Mouse (Mus musculus) kidney, postnatal 0 days (tissue): ENCODE results near the gene Vill. TPM values are rescaled to one million over a fixed set of nuclear protein-coding genes. Genes with fewer than 3 reads are reported as not detected.

ENCODE experiments used
- ATAC-seq: fragments of 200-750 bp; cut with Nextera tagmentation; replicated peaks from 2 replicates; pipeline ENCODE4 v1.8.0; 2017; ENCODE audit warnings: low read depth, moderate number of reproducible peaks, moderate TSS enrichment, moderate library complexity; ENCODE audit not compliant: low FRiP score
- DNase-seq: peaks from one replicate; pipeline ENCODE4 v3.0.0-alpha.2; 2016; ENCODE audit warnings: low spot score
- H3K27ac ChIP-seq: fragments of 300-500 bp; sonication (generic); 2 replicates; pipeline ENCODE4 v1.5.1; 2014; ENCODE audit warnings: mild to moderate bottlenecking
- H3K27me3 ChIP-seq: fragments of 300-500 bp; sonication (generic); 2 replicates; pipeline ENCODE4 v1.6.1; 2014; ENCODE audit warnings: low read length, mixed read lengths; ENCODE audit not compliant: insufficient read depth
- H3K36me3 ChIP-seq: fragments of 300-500 bp; sonication (generic); 2 replicates; pipeline ENCODE4 v1.6.1; 2014; ENCODE audit warnings: low read length, mixed read lengths; ENCODE audit not compliant: insufficient read depth
- H3K4me1 ChIP-seq: fragments of 300-500 bp; sonication (generic); replicated peaks from 2 replicates; pipeline ENCODE4 v1.6.1; 2014; ENCODE audit warnings: antibody characterized with exemption, low read length, mixed read lengths; ENCODE audit not compliant: insufficient read depth
- H3K4me2 ChIP-seq: fragments of 300-500 bp; sonication (generic); 2 replicates; pipeline ENCODE4 v1.6.1; 2014; ENCODE audit warnings: mild to moderate bottlenecking, low read length, moderate library complexity, mixed read lengths
- H3K4me3 ChIP-seq: fragments of 300-500 bp; sonication (generic); replicated peaks from 2 replicates; pipeline ENCODE4 v1.5.1; 2014; ENCODE audit warnings: low read depth, low read length
- H3K9ac ChIP-seq: fragments of 300-500 bp; sonication (generic); 2 replicates; pipeline ENCODE4 v1.6.1; 2014; ENCODE audit warnings: low read depth, low read length
- H3K9me3 ChIP-seq: fragments of 300-500 bp; sonication (generic); replicated peaks from 2 replicates; pipeline ENCODE4 v1.6.1; 2016; ENCODE audit warnings: low read length, inconsistent platforms, mixed read lengths
- CTCF ChIP-seq: IDR thresholded peaks from 2 replicates; pipeline ENCODE4 v1.5.1; 2016; ENCODE audit warnings: antibody characterized with exemption, low read depth, mild to moderate bottlenecking, moderate library complexity
- WGBS: fragments of 180-500 bp; shearing (Covaris S2); extraction: QIAGEN DNeasy Blood & Tissue Kit; methylation state at CpG from one replicate; pipeline ENCODE4 v1.1.7; 2014; 5-methylcytosine and 5-hydroxymethylcytosine counted together
- polyA plus RNA-seq: library from polyadenylated mRNA; unstranded; fragments of >200 nt; fragmentation: Nextera tagmentation; extraction: Ambion mirVana; gene quantifications from 2 replicates; pipeline ENCODE4 v1.2.1, GENCODE M21; 2015

Gene Vill
- polyA plus RNA-seq, 1 experiment from 2014 or later: 38.8 TPM

- H3K9me3 ChIP-seq: no peaks in the 10 kb centered on the region
- H3K4me3 ChIP-seq: peak overlapping the region; percentile 47
- TF ChIP-seq CTCF: no peak
- H3K27me3 ChIP-seq: no peaks in the 10 kb centered on the region
- peak overlapping the region; percentile 75 for H3K9ac ChIP-seq
- H3K27ac ChIP-seq: peak overlapping the region; percentile 39
- peaks cover 9% of the 10 kb centered on the region for H3K4me1 ChIP-seq
- H3K4me2 ChIP-seq: peak overlapping the region; percentile 92
- H3K36me3 ChIP-seq: no peaks in the 10 kb centered on the region
- 2% methylated on average over 44 of the region's 45 CpGs for WGBS
- ATAC-seq (no peak), DNase-seq (peak; percentile 45)
Measured at GRCm38 (mm10) chr9:119092473-119093418, 40.2 kb downstream of the Vill start.

- peak within 1 kb of the TSS; percentile 47 for H3K4me3 ChIP-seq
- WGBS: 11% methylated on average over 45 of the region's 45 CpGs
- peak within 1 kb of the TSS; percentile 39 for H3K27ac ChIP-seq
- peak; percentile 82 for ATAC-seq
- no peaks in the 10 kb centered on the region for H3K36me3 ChIP-seq
- no peaks in the 10 kb centered on the region for H3K9me3 ChIP-seq
- peak; percentile 19; the same call in 1 of the 2 replicates for TF ChIP-seq CTCF
- H3K4me1 ChIP-seq: peaks cover 7% of the 10 kb centered on the region
- H3K27me3 ChIP-seq: no peaks in the 10 kb centered on the region
- peak within 1 kb of the TSS; percentile 92 for H3K4me2 ChIP-seq
- peak; percentile 91 for DNase-seq
- peak within 1 kb of the TSS; percentile 75 for H3K9ac ChIP-seq
Measured at GRCm38 (mm10) chr9:119093419-119094295, 41.1 kb downstream of the Vill start, which contains the start of gene Plcd1. Gene Plcd1, minus strand, starts transcription at chr9:119093502.

- Histone ChIP-seq H3K4me3 (no peak overlapping the region), H3K4me2 (no peak overlapping the region), H3K27ac (no peak overlapping the region), H3K9me3 (no peaks in the 10 kb centered on the region), H3K4me1 (peaks cover 7% of the 10 kb centered on the region), H3K9ac (no peak overlapping the region), H3K36me3 (no peaks in the 10 kb centered on the region), H3K27me3 (no peaks in the 10 kb centered on the region)
- no peak for TF ChIP-seq CTCF
- DNase-seq (no peak), ATAC-seq (no peak)
- WGBS: 78% methylated on average over 13 of the region's 13 CpGs
Measured at GRCm38 (mm10) chr9:119094462-119095109, 42.0 kb downstream of the Vill start.

GRCm38 (mm10) chr9:119100177-119100898 is 47.8 kb downstream of the Vill start:
- no peaks in the 10 kb centered on the region for H3K4me1 ChIP-seq
- 16% methylated on average over 15 of the region's 15 CpGs for WGBS
- H3K36me3 ChIP-seq: no peaks in the 10 kb centered on the region
- no peak overlapping the region for H3K4me2 ChIP-seq
- H3K9me3 ChIP-seq: no peaks in the 10 kb centered on the region
- H3K27me3 ChIP-seq: no peaks in the 10 kb centered on the region; the same call in 1 of the 2 replicates
- no peak overlapping the region for H3K9ac ChIP-seq
- DNase-seq: no peak
- no peak overlapping the region for H3K27ac ChIP-seq
- 0 out of 2 replicates have a peak, but pooled peaks have one; percentile 8 for TF ChIP-seq CTCF
- 0 out of 2 replicates have a peak, but pooled peaks have one; percentile 34 for ATAC-seq
- no peak overlapping the region for H3K4me3 ChIP-seq

GRCm38 (mm10) chr9:119101992-119102782 is 49.6 kb downstream of the Vill start, which contains the start of gene Dlec1:
Gene Dlec1, plus strand, starts transcription at chr9:119102478.
- peak within 1 kb of the TSS; percentile 47 for H3K9ac ChIP-seq
- no peaks in the 10 kb centered on the region; the same call in 1 of the 2 replicates for H3K27me3 ChIP-seq
- DNase-seq (peak; percentile 98), ATAC-seq (peak; percentile 76)
- H3K4me3 ChIP-seq: peak within 1 kb of the TSS; percentile 63
- peak within 1 kb of the TSS; percentile 26; the same call in 1 of the 2 replicates for H3K27ac ChIP-seq
- TF ChIP-seq CTCF: peak; percentile 47
- no peaks in the 10 kb centered on the region for H3K36me3 ChIP-seq
- 3% methylated on average over 44 of the region's 44 CpGs for WGBS
- H3K9me3 ChIP-seq: no peaks in the 10 kb centered on the region
- H3K4me1 ChIP-seq: no peaks in the 10 kb centered on the region
- H3K4me2 ChIP-seq: peak within 1 kb of the TSS; percentile 88
